Mouse (Mus musculus): ENCODE data around the gene Spop. TPM values are rescaled to one million over a fixed set of nuclear protein-coding genes. Genes with fewer than 3 reads are reported as not detected.

The Spop gene
- polyA plus RNA-seq (2012; ENCODE audit: insufficient read depth, insufficient read length, missing spikeins): 113 and 124 TPM in 2 replicates

GRCm38 (mm10) chr11:95413641-95414535 lies at the start of gene Spop:
TSS of gene Spop (plus strand) at chr11:95414080.
- TF ChIP-seq CTCF (IDR thresholded peaks at IDR 0.05; ENCODE audit: low read depth, low read length): no peak
- TF ChIP-seq POLR2A (IDR thresholded peaks at IDR 0.05; ENCODE audit: borderline replicate concordance, low read depth, low read length): no peak
- Histone ChIP-seq H3K27ac (ENCODE audit: insufficient read depth, low read depth, low read length) (peak within 1 kb of the TSS; percentile 97), H3K4me1 (ENCODE audit: control insufficient read depth, insufficient read depth, low read length) (peaks cover 32% of the 10 kb centered on the region), H3K4me3 (ENCODE audit: insufficient read depth, low read length) (peak within 1 kb of the TSS; percentile 79)

- TF ChIP-seq CTCF (IDR thresholded peaks at IDR 0.05; ENCODE audit: low read depth, low read length) (no peak), POLR2A (IDR thresholded peaks at IDR 0.05; ENCODE audit: borderline replicate concordance, low read depth, low read length) (no peak)
- no peak overlapping the region for H3K27ac ChIP-seq (ENCODE audit: insufficient read depth, low read depth, low read length)
- H3K4me1 ChIP-seq (ENCODE audit: control insufficient read depth, insufficient read depth, low read length): peaks cover 2% of the 10 kb centered on the region; the same call in 1 of the 2 replicates
- no peak overlapping the region for H3K4me3 ChIP-seq (ENCODE audit: insufficient read depth, low read length)
Measured at GRCm38 (mm10) chr11:95364388-95364787, 49.5 kb upstream of the Spop start.

GRCm38 (mm10) chr11:95365596-95365995 lies 48.3 kb upstream of the Spop start:
- Histone ChIP-seq H3K4me1 (ENCODE audit: control insufficient read depth, insufficient read depth, low read length) (peaks cover 6% of the 10 kb centered on the region), H3K4me3 (ENCODE audit: insufficient read depth, low read length) (no peak overlapping the region), H3K27ac (ENCODE audit: insufficient read depth, low read depth, low read length) (no peak overlapping the region)
- TF ChIP-seq CTCF (IDR thresholded peaks at IDR 0.05; ENCODE audit: low read depth, low read length) (no peak), POLR2A (IDR thresholded peaks at IDR 0.05; ENCODE audit: borderline replicate concordance, low read depth, low read length) (no peak)

- no peak overlapping the region for H3K4me3 ChIP-seq (ENCODE audit: insufficient read depth, low read length)
- H3K27ac ChIP-seq (ENCODE audit: insufficient read depth, low read depth, low read length): no peak overlapping the region
- no peak for TF ChIP-seq CTCF (IDR thresholded peaks at IDR 0.05; ENCODE audit: low read depth, low read length)
- no peak for TF ChIP-seq POLR2A (IDR thresholded peaks at IDR 0.05; ENCODE audit: borderline replicate concordance, low read depth, low read length)
- H3K4me1 ChIP-seq (ENCODE audit: control insufficient read depth, insufficient read depth, low read length): peaks cover 6% of the 10 kb centered on the region
Measured at GRCm38 (mm10) chr11:95366280-95366897, 47.5 kb upstream of the Spop start.

GRCm38 (mm10) chr11:95367011-95367735 lies 46.7 kb upstream of the Spop start:
- H3K4me1 ChIP-seq (ENCODE audit: control insufficient read depth, insufficient read depth, low read length): peaks cover 6% of the 10 kb centered on the region
- TF ChIP-seq POLR2A (IDR thresholded peaks at IDR 0.05; ENCODE audit: borderline replicate concordance, low read depth, low read length): no peak
- no peak for TF ChIP-seq CTCF (IDR thresholded peaks at IDR 0.05; ENCODE audit: low read depth, low read length)
- H3K27ac ChIP-seq (ENCODE audit: insufficient read depth, low read depth, low read length): no peak overlapping the region
- no peak overlapping the region for H3K4me3 ChIP-seq (ENCODE audit: insufficient read depth, low read length)

GRCm38 (mm10) chr11:95368231-95368823 lies 45.6 kb upstream of the Spop start:
- no peak for TF ChIP-seq CTCF (IDR thresholded peaks at IDR 0.05; ENCODE audit: low read depth, low read length)
- no peak for TF ChIP-seq POLR2A (IDR thresholded peaks at IDR 0.05; ENCODE audit: borderline replicate concordance, low read depth, low read length)
- peaks cover 6% of the 10 kb centered on the region for H3K4me1 ChIP-seq (ENCODE audit: control insufficient read depth, insufficient read depth, low read length)
- no peak overlapping the region for H3K4me3 ChIP-seq (ENCODE audit: insufficient read depth, low read length)
- no peak overlapping the region for H3K27ac ChIP-seq (ENCODE audit: insufficient read depth, low read depth, low read length)

- TF ChIP-seq POLR2A (IDR thresholded peaks at IDR 0.05; ENCODE audit: borderline replicate concordance, low read depth, low read length): no peak
- TF ChIP-seq CTCF (IDR thresholded peaks at IDR 0.05; ENCODE audit: low read depth, low read length): no peak
- Histone ChIP-seq H3K4me1 (ENCODE audit: control insufficient read depth, insufficient read depth, low read length) (peaks cover 6% of the 10 kb centered on the region), H3K4me3 (ENCODE audit: insufficient read depth, low read length) (no peak overlapping the region), H3K27ac (ENCODE audit: insufficient read depth, low read depth, low read length) (no peak overlapping the region)
Measured at GRCm38 (mm10) chr11:95368871-95369270, 45.0 kb upstream of the Spop start.

GRCm38 (mm10) chr11:95369964-95370890 lies 43.7 kb upstream of the Spop start:
- TF ChIP-seq CTCF (IDR thresholded peaks at IDR 0.05; ENCODE audit: low read depth, low read length) (no peak), POLR2A (IDR thresholded peaks at IDR 0.05; ENCODE audit: borderline replicate concordance, low read depth, low read length) (no peak)
- Histone ChIP-seq H3K4me3 (ENCODE audit: insufficient read depth, low read length) (no peak overlapping the region), H3K4me1 (ENCODE audit: control insufficient read depth, insufficient read depth, low read length) (peaks cover 6% of the 10 kb centered on the region), H3K27ac (ENCODE audit: insufficient read depth, low read depth, low read length) (no peak overlapping the region)

All from bone marrow macrophage, adult 2 months (primary cell).